Mouse (Mus musculus) lung, embryonic 16.5 days (tissue): ENCODE measurements around the gene Lmbrd1. TPM values are rescaled to one million over a fixed set of nuclear protein-coding genes. Genes with fewer than 3 reads are reported as not detected.
"Not testable (repeated sequence)": the region's sequence is repeated elsewhere in the genome, so short reads cannot be mapped to it uniquely, and the experiment has no call there.

Source experiments
- ATAC-seq: fragments of 200-750 bp; cut with Nextera tagmentation; 2 replicates; pipeline ENCODE4 v1.8.0; 2017; ENCODE audit warnings: low read depth, mild to moderate bottlenecking, moderate library complexity
- H3K27ac ChIP-seq: fragments of 300-500 bp; sonication (generic); 2 replicates; pipeline ENCODE4 v1.5.1; 2014; ENCODE audit warnings: mild to moderate bottlenecking, control low read depth, low read length
- H3K27me3 ChIP-seq: fragments of 300-500 bp; sonication (generic); 2 replicates; pipeline ENCODE4 v1.6.1; 2014; ENCODE audit warnings: low read depth, low read length, mixed read lengths; ENCODE audit not compliant: control insufficient read depth, insufficient read depth
- H3K36me3 ChIP-seq: fragments of 300-500 bp; sonication (generic); 2 replicates; pipeline ENCODE4 v1.6.1; 2014; ENCODE audit warnings: low read length; ENCODE audit not compliant: control insufficient read depth, insufficient read depth
- H3K4me1 ChIP-seq: fragments of 300-500 bp; sonication (generic); replicated peaks from 2 replicates; pipeline ENCODE4 v1.6.1; 2014; ENCODE audit warnings: low read length, mixed read lengths; ENCODE audit not compliant: control insufficient read depth, insufficient read depth
- H3K4me2 ChIP-seq: fragments of 300-500 bp; sonication (generic); 2 replicates; pipeline ENCODE4 v1.6.1; 2014; ENCODE audit warnings: low read depth, low read length, control low read depth
- H3K4me3 ChIP-seq: fragments of 300-500 bp; sonication (generic); 2 replicates; pipeline ENCODE4 v1.5.1; 2014; ENCODE audit warnings: mild to moderate bottlenecking, low read length, control low read depth
- H3K9ac ChIP-seq: fragments of 300-500 bp; sonication (generic); 2 replicates; pipeline ENCODE4 v1.6.1; 2014; ENCODE audit warnings: low read length, control low read depth
- H3K9me3 ChIP-seq: fragments of 300-500 bp; sonication (generic); 2 replicates; pipeline ENCODE4 v1.6.1; 2016; ENCODE audit warnings: low read length; ENCODE audit not compliant: control insufficient read depth
- WGBS: fragments of 180-500 bp; shearing (Covaris S2); extraction: QIAGEN DNeasy Blood & Tissue Kit; methylation state at CpG from one replicate; pipeline ENCODE4 v1.1.7; 2014; 5-methylcytosine and 5-hydroxymethylcytosine counted together
- polyA plus RNA-seq: library from polyadenylated mRNA; unstranded; fragments of >200 nt; fragmentation: Nextera tagmentation; extraction: Ambion mirVana; gene quantifications from 2 replicates; pipeline ENCODE4 v1.2.1, GENCODE M21; 2015

The Lmbrd1 gene
- polyA plus RNA-seq, 1 experiment from 2014 or later = 37.2 TPM

DNA sequence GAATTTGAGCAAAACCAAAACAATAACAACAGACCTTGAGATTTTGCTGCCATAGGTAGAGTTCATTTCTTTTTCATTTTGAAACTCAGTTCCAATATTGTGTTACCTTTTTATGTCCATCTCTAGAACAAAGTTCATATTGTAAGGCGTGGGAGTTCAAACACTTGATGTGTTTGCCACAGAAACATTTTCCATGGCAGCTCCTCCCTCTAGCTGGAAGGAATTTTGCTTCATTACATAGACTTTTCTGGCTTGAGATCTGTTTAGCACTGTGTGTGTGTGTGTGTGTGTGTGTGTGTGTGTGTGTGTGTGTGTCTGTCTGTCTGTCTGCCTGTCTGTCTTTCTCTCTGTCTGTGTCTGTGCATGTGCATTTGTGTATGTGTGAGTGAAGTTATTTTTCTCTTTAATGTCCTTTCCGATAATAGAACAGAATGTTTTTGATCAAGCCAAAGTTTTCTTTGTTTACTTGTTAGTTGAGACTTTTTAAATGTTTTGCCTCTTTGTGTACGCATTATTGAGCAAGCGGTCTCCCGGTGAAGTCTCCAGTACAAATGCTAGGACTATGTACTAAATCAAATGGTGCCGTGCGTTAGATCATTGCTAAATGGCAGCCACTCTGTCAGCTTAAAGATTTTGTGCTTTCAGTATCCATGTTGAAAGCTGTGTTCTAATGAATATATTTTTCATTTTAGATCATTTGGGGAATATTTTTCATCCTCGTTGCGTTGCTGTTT lies 64.9 kb downstream of the Lmbrd1 start:
- peak overlapping the region; percentile 57; the same call in 1 of the 2 replicates for H3K27ac ChIP-seq
- 73% methylated on average over 9 of the region's 9 CpGs for WGBS
- H3K27me3 ChIP-seq = no peaks in the 10 kb centered on the region
- H3K36me3 ChIP-seq = peaks cover 4% of the 10 kb centered on the region; the same call in 1 of the 2 replicates
- no peak overlapping the region for H3K4me2 ChIP-seq
- no peak overlapping the region for H3K4me3 ChIP-seq
- no peak overlapping the region for H3K9ac ChIP-seq
- 0 out of 2 replicates have a peak, but pooled peaks have one; percentile 43 for ATAC-seq
- H3K4me1 ChIP-seq = no peaks in the 10 kb centered on the region; the same call in 1 of the 2 replicates
- no peaks in the 10 kb centered on the region for H3K9me3 ChIP-seq

DNA sequence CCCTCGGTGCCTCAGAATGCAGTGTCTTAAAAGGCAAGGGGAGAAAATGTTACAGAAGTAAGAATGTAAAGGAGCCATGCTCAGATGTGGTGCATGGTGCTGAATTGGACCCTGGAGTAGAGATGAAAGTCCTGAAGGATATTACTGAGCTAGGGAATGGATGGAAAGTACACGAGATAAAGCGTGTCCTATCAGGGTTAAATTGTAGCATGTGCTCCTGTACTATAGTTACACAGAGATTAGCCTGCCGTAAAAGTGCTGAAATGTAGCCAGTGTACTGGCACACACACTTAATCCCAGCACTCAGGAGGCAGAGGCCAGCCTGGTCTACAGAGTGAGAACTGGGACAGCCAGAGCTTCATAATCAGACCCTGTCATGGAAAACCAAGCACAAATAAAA lies 74.3 kb downstream of the Lmbrd1 start:
- 85% methylated on average over 4 of the region's 4 CpGs for WGBS
- Histone ChIP-seq H3K36me3 (peaks cover 9% of the 10 kb centered on the region; the same call in 1 of the 2 replicates), H3K4me1 (no peaks in the 10 kb centered on the region), H3K4me3 (no peak overlapping the region), H3K9ac (no peak overlapping the region), H3K27ac (no peak overlapping the region), H3K27me3 (no peaks in the 10 kb centered on the region), H3K9me3 (no peaks in the 10 kb centered on the region), H3K4me2 (no peak overlapping the region)
- ATAC-seq = no peak

DNA sequence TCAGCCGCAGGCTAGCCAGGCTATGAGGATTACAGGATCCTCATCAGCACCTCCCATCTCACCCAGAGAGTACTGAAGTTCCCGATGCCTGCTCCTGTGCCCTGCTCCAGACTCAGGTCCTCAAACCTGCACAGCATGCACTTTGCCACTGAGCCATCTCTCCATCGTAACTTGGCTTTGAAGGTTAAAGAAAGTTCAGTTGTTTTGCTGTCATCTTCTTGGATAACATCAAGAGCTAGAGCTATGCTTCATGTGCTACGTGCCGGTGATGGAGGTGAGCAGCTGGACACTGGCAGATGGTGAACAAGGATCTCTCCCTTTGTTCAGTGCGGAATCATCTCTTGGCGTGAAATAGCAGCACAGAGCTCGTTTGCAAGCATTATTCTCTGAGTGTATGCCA lies 80.1 kb downstream of the Lmbrd1 start:
- no peaks in the 10 kb centered on the region for H3K27me3 ChIP-seq
- ATAC-seq = no peak

DNA sequence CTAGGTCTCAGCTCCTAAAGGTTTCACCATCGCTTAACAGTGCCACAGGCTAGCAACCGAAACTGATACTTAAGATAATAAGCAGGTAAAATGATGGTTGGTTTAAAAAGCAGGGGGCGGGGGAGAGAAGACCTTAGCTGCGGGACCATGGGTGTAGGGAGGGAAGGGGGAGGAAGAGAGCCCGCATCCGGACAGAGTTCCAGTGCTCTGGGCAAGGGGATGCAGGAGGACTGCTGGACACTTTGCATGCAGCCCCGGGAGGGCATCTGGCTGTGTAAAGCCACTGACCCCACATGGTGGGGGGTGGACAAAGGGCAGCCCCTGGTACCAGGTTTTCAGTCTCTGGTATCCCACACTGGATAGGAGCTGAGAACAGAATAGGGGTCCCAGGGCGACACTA lies 88.0 kb downstream of the Lmbrd1 start:
- Histone ChIP-seq H3K4me2 (no peak overlapping the region), H3K27me3 (no peaks in the 10 kb centered on the region), H3K36me3 (peaks cover 10% of the 10 kb centered on the region), H3K4me1 (no peaks in the 10 kb centered on the region), H3K9ac (no peak overlapping the region), H3K9me3 (no peaks in the 10 kb centered on the region), H3K4me3 (no peak overlapping the region), H3K27ac (no peak overlapping the region)
- WGBS = 84% methylated on average over 8 of the region's 8 CpGs
- no peak for ATAC-seq

More for the DNA sequence above, 80.1 kb downstream of the Lmbrd1 start:
- Histone ChIP-seq H3K9me3 (no peaks in the 10 kb centered on the region), H3K36me3 (peaks cover 11% of the 10 kb centered on the region), H3K27ac (no peak overlapping the region), H3K4me3 (no peak overlapping the region), H3K4me2 (no peak overlapping the region), H3K9ac (no peak overlapping the region), H3K4me1 (no peaks in the 10 kb centered on the region)
- 76% methylated on average over 8 of the region's 8 CpGs for WGBS

DNA sequence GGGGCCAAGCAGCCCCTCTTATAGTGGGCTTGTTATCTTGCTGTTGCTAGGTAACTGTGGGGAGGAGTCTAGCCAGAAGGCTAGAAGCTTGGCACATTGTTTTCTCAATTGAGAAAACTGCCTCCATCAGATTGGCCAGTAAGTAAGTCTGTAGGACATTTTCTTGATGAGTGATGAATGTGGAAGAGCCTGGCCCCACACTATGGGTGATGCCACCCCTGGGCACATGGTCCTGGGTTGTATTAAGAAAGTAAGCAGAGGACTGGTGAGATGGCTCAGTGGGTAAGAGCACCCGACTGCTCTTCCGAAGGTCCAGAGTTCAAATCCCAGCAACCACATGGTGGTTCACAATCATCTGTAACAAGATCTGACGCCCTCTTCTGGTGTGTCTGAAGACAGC lies 88.8 kb downstream of the Lmbrd1 start:
- ATAC-seq, H3K27ac ChIP-seq, H3K36me3 ChIP-seq, H3K4me1 ChIP-seq, H3K27me3 ChIP-seq, H3K9ac ChIP-seq, H3K9me3 ChIP-seq, H3K4me3 ChIP-seq, H3K4me2 ChIP-seq: not testable (repeated sequence)
- WGBS = 71% methylated on average over 3 of the region's 3 CpGs

- WGBS = 68% methylated on average over 2 of the region's 2 CpGs
- no peaks in the 10 kb centered on the region for H3K4me1 ChIP-seq
- H3K9me3 ChIP-seq = no peaks in the 10 kb centered on the region
- H3K27ac ChIP-seq = no peak overlapping the region
- H3K9ac ChIP-seq = no peak overlapping the region
- no peak overlapping the region for H3K4me2 ChIP-seq
- no peak overlapping the region for H3K4me3 ChIP-seq
- H3K36me3 ChIP-seq = no peaks in the 10 kb centered on the region
- H3K27me3 ChIP-seq = no peaks in the 10 kb centered on the region
- ATAC-seq = no peak
Measured at GRCm38 (mm10) chr1:24773642-24774041, 95.2 kb downstream of the Lmbrd1 start.

DNA sequence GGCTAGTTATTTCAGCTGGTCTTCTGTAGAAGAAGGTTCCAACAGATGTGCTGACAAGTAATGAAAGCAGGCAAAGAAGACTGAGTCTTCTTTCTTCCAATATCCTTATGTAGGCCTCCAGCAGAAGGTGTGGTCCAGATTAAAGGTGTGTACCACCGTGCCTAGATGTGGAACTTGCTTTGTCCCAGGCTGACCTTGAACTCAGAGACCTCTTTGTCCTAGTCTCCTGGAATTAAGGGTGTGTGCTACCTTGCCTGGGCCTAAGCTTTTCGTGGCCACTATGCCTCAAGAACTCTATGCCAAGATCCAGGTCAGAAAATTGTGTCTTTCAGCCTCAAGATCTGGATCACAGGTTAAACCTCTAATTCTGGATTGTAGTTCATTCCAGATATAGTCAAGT lies 98.1 kb downstream of the Lmbrd1 start:
- no peak overlapping the region for H3K9ac ChIP-seq
- no peak overlapping the region for H3K4me3 ChIP-seq
- no peaks in the 10 kb centered on the region for H3K4me1 ChIP-seq
- H3K9me3 ChIP-seq = no peaks in the 10 kb centered on the region
- H3K27ac ChIP-seq = no peak overlapping the region
- H3K36me3 ChIP-seq = no peaks in the 10 kb centered on the region
- 76% methylated on average over 2 of the region's 2 CpGs for WGBS
- no peak overlapping the region for H3K4me2 ChIP-seq
- no peaks in the 10 kb centered on the region for H3K27me3 ChIP-seq
- no peak for ATAC-seq

DNA sequence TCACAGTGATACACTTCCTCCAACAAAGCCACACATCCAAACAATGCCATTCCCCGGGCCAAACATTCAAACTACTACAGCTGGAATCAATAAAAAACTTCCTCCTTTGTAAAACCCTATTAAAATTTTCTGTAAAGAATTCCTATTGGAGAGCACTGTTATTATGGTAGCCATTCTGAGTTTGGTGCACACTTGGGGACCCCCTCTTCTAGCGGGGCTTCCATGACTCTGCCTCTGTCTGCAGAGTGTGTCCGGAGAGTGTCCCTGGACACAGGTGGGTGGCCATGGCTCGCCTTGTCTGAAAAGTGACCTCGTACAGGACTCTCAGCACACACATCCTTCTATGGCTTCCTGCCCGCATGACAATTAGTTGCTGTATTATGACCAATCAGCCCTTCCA lies 114.7 kb downstream of the Lmbrd1 start:
- H3K27me3 ChIP-seq = no peaks in the 10 kb centered on the region
- no peaks in the 10 kb centered on the region for H3K4me1 ChIP-seq
- no peaks in the 10 kb centered on the region for H3K9me3 ChIP-seq
- no peaks in the 10 kb centered on the region for H3K36me3 ChIP-seq
- no peak overlapping the region for H3K9ac ChIP-seq
- H3K4me3 ChIP-seq = no peak overlapping the region
- ATAC-seq = no peak
- no peak overlapping the region for H3K27ac ChIP-seq
- 91% methylated on average over 6 of the region's 6 CpGs for WGBS
- no peak overlapping the region for H3K4me2 ChIP-seq

DNA sequence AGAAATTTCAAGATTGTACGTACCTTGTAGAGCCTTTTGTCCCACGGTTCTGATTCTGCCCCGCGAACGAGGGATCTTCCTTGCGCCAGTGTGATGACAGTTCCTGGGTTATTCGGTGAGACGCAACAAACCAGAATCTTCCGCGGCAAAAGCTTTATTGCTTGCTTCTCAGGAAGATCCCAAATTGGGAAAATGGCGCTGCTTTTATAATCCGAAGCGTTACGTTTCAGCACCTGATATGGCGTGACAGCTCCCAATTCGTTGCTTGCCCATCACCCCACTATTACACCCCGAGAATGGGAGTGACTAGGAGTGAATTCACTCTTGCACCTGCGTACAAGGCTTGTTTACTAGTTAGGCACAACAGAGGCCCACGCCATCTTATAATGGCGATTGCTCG lies 129.5 kb downstream of the Lmbrd1 start:
- H3K9ac ChIP-seq, H3K36me3 ChIP-seq, H3K27me3 ChIP-seq, H3K27ac ChIP-seq, H3K4me1 ChIP-seq, ATAC-seq, H3K9me3 ChIP-seq, H3K4me3 ChIP-seq, H3K4me2 ChIP-seq: not testable (repeated sequence)
- 94% methylated on average over 20 of the region's 21 CpGs for WGBS
